Mouse (Mus musculus) neural tube, embryonic 11.5 days (tissue): Measurements from ENCODE around the gene Zfp715. TPM values are rescaled to one million over a fixed set of nuclear protein-coding genes. Genes with fewer than 3 reads are reported as not detected.

ENCODE experiments used
- ATAC-seq: fragments of 200-750 bp; cut with Nextera tagmentation; 2 replicates; pipeline ENCODE4 v1.8.0; 2017; ENCODE audit warnings: moderate number of reproducible peaks, mild to moderate bottlenecking, moderate TSS enrichment, moderate library complexity; ENCODE audit not compliant: insufficient read depth, low FRiP score, low TSS enrichment
- DNase-seq: peaks from one replicate; pipeline ENCODE4 v3.0.0-alpha.2; 2015; ENCODE audit warnings: low spot score
- H3K27ac ChIP-seq: fragments of 300-500 bp; sonication (generic); 2 replicates; pipeline ENCODE4 v1.5.1; 2014; ENCODE audit warnings: low read depth, mild to moderate bottlenecking, low read length
- H3K27me3 ChIP-seq: fragments of 300-500 bp; sonication (generic); 2 replicates; pipeline ENCODE4 v1.6.1; 2014; ENCODE audit warnings: mild to moderate bottlenecking, low read length, mixed read lengths; ENCODE audit not compliant: control insufficient read depth, insufficient read depth
- H3K36me3 ChIP-seq: fragments of 300-500 bp; sonication (generic); 2 replicates; pipeline ENCODE4 v1.6.1; 2014; ENCODE audit warnings: mild to moderate bottlenecking, low read length, moderate library complexity, mixed read lengths; ENCODE audit not compliant: control insufficient read depth, insufficient read depth
- H3K4me1 ChIP-seq: fragments of 300-500 bp; sonication (generic); 2 replicates; pipeline ENCODE4 v1.6.1; 2014; ENCODE audit warnings: low read length, mixed read lengths; ENCODE audit not compliant: control insufficient read depth, insufficient read depth
- H3K4me2 ChIP-seq: fragments of 300-500 bp; sonication (generic); 2 replicates; pipeline ENCODE4 v1.6.1; 2014; ENCODE audit warnings: low read depth, mild to moderate bottlenecking, moderate library complexity
- H3K4me3 ChIP-seq: fragments of 300-500 bp; sonication (generic); 2 replicates; pipeline ENCODE4 v1.5.1; 2014; ENCODE audit warnings: low read depth, low read length
- H3K9ac ChIP-seq: fragments of 300-500 bp; sonication (generic); 2 replicates; pipeline ENCODE4 v1.6.1; 2014; ENCODE audit warnings: mild to moderate bottlenecking, low read length
- H3K9me3 ChIP-seq: fragments of 300-500 bp; sonication (generic); 2 replicates; pipeline ENCODE4 v1.6.1; 2016; ENCODE audit warnings: low read length; ENCODE audit not compliant: control insufficient read depth
- WGBS: fragments of 180-500 bp; shearing (Covaris S2); extraction: QIAGEN DNeasy Blood & Tissue Kit; methylation state at CpG from one replicate; pipeline ENCODE4 v1.1.7; 2014; 5-methylcytosine and 5-hydroxymethylcytosine counted together
- polyA plus RNA-seq: library from polyadenylated mRNA; unstranded; fragments of >200 nt; fragmentation: Nextera tagmentation; extraction: Ambion mirVana; gene quantifications from 2 replicates; pipeline ENCODE4 v1.2.1, GENCODE M21; 2014

The Zfp715 gene
- polyA plus RNA-seq, result 16.6 and 17.3 TPM in 2 replicates

GRCm38 (mm10) chr7:43313013-43313428 lies at the start of gene Zfp715:
Gene Zfp715 (minus strand): TSS chr7:43313294.
- peak within 1 kb of the TSS; percentile 80 for H3K4me2 ChIP-seq
- peak; percentile 88 for DNase-seq

DNA sequence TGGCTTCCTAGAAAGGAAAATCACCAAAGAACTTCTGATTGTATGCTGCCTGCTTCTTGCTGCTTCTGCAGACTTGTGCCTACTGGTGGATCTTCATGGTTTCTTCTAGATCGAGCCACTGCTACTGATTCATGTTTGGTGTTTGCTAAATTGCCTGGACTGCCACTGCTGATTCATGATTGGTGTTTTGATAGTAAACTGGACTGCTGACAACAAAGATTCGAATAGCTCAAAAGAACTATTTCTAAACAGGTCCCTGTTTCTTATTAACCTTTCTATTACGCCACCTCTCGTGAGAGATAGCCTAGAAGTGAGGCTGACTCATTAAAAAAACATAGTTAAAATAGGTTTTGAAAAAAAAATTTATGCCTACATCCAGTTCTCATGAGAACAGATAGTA lies 48.9 kb upstream of the Zfp715 start:
- no peaks in the 10 kb centered on the region for H3K36me3 ChIP-seq
- no peaks in the 10 kb centered on the region for H3K4me1 ChIP-seq
- WGBS, result 77% methylated on average over 4 of the region's 4 CpGs
- no peak overlapping the region for H3K4me2 ChIP-seq
- DNase-seq, result no peak
- no peak overlapping the region for H3K4me3 ChIP-seq
- H3K27me3 ChIP-seq, result no peaks in the 10 kb centered on the region
- ATAC-seq, result no peak
- no peak overlapping the region for H3K27ac ChIP-seq
- no peak overlapping the region for H3K9ac ChIP-seq
- H3K9me3 ChIP-seq, result no peaks in the 10 kb centered on the region

More at GRCm38 (mm10) chr7:43313013-43313428, at the start of gene Zfp715:
- Histone ChIP-seq H3K4me1 (peaks cover 3% of the 10 kb centered on the region; the same call in 1 of the 2 replicates), H3K27me3 (no peaks in the 10 kb centered on the region), H3K9me3 (no peaks in the 10 kb centered on the region), H3K36me3 (no peaks in the 10 kb centered on the region; the same call in 1 of the 2 replicates), H3K9ac (peak within 1 kb of the TSS; percentile 79), H3K4me3 (peak within 1 kb of the TSS; percentile 82), H3K27ac (peak within 1 kb of the TSS; percentile 60)
- 0% methylated on average over 33 of the region's 33 CpGs for WGBS
- peak; percentile 93 for ATAC-seq

DNA sequence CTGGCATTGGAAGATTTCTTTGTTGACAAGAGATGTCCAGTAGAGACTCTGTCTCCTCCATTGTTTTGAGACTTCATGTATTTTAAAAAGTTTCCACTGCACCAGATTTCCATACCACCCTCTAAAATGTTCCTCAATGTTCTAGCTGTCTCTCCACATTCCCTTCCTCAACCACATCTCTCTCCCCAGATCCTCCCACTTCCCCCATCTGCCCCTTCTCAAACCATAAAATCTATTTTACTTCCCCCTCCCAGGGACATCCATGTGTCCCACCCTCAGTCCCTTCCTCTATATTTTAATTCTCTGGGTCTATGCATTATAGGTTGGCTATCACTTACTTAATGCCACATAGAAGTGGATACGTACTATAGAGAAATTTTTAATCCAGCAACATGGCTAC lies 48.3 kb upstream of the Zfp715 start:
- no peak overlapping the region for H3K4me2 ChIP-seq

DNA sequence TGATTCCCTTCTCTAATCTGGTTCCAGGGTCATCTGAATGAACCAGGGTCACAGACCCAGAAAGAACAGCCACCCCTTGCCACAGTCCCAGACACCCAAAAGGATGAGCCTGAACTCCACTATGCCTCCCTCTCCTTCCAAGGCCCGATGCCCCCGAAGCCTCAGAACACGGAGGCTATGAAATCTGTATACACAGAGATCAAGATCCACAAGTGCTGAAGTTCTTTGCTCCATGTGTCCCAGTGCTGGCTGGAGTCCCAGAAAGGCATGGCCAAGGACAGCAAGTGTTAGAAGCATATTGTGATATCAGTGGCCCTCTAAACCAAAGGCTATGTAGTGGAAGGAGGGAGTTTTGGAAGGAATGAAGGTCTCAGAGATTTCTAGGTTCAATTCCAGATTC lies 45.5 kb upstream of the Zfp715 start:
- H3K9ac ChIP-seq, result no peak overlapping the region
- no peaks in the 10 kb centered on the region for H3K9me3 ChIP-seq
- DNase-seq, result no peak
- ATAC-seq, result no peak
- H3K27me3 ChIP-seq, result no peaks in the 10 kb centered on the region
- peaks cover 3% of the 10 kb centered on the region; the same call in 1 of the 2 replicates for H3K4me1 ChIP-seq
- 81% methylated on average over 3 of the region's 3 CpGs for WGBS
- H3K36me3 ChIP-seq, result no peaks in the 10 kb centered on the region
- no peak overlapping the region for H3K4me2 ChIP-seq
- no peak overlapping the region for H3K4me3 ChIP-seq
- no peak overlapping the region for H3K27ac ChIP-seq

More for the DNA sequence above, 48.3 kb upstream of the Zfp715 start:
- no peaks in the 10 kb centered on the region for H3K4me1 ChIP-seq
- H3K9ac ChIP-seq, result no peak overlapping the region
- ATAC-seq (no peak), DNase-seq (no peak)
- no peak overlapping the region for H3K4me3 ChIP-seq
- no peak overlapping the region for H3K27ac ChIP-seq
- no peaks in the 10 kb centered on the region for H3K36me3 ChIP-seq
- H3K9me3 ChIP-seq, result no peaks in the 10 kb centered on the region
- no peaks in the 10 kb centered on the region for H3K27me3 ChIP-seq
- WGBS, result 92% methylated on average over 1 of the region's 1 CpGs

- DNase-seq (peak; percentile 20), ATAC-seq (no peak; the same call in 1 of the 2 replicates)
- Histone ChIP-seq H3K4me3 (no peak overlapping the region), H3K27ac (no peak overlapping the region), H3K4me1 (peaks cover 3% of the 10 kb centered on the region; the same call in 1 of the 2 replicates), H3K27me3 (no peaks in the 10 kb centered on the region), H3K9me3 (no peaks in the 10 kb centered on the region), H3K36me3 (no peaks in the 10 kb centered on the region), H3K4me2 (no peak overlapping the region), H3K9ac (no peak overlapping the region)
- WGBS, result 14% methylated on average over 12 of the region's 12 CpGs
These were observed 42.1 kb upstream of the Zfp715 start for GRCm38 (mm10) chr7:43354893-43355835.

- Histone ChIP-seq H3K4me3 (no peak overlapping the region), H3K9me3 (no peaks in the 10 kb centered on the region), H3K27me3 (no peaks in the 10 kb centered on the region), H3K4me1 (peaks cover 3% of the 10 kb centered on the region; the same call in 1 of the 2 replicates), H3K36me3 (no peaks in the 10 kb centered on the region), H3K9ac (no peak overlapping the region), H3K4me2 (no peak overlapping the region), H3K27ac (no peak overlapping the region)
- DNase-seq (no peak), ATAC-seq (no peak)
- 85% methylated on average over 4 of the region's 4 CpGs for WGBS
These were observed 40.7 kb upstream of the Zfp715 start for GRCm38 (mm10) chr7:43353758-43354157.

- H3K4me2 ChIP-seq, result no peak overlapping the region
- peaks cover 3% of the 10 kb centered on the region; the same call in 1 of the 2 replicates for H3K4me1 ChIP-seq
- H3K27ac ChIP-seq, result no peak overlapping the region
- DNase-seq (no peak), ATAC-seq (no peak)
- H3K4me3 ChIP-seq, result no peak overlapping the region
- no peaks in the 10 kb centered on the region for H3K27me3 ChIP-seq
- 77% methylated on average over 4 of the region's 4 CpGs for WGBS
- no peaks in the 10 kb centered on the region for H3K36me3 ChIP-seq
- H3K9me3 ChIP-seq, result no peaks in the 10 kb centered on the region
- H3K9ac ChIP-seq, result no peak overlapping the region
These were observed 40.0 kb upstream of the Zfp715 start for GRCm38 (mm10) chr7:43353118-43353517.

GRCm38 (mm10) chr7:43351154-43351553 lies 38.1 kb upstream of the Zfp715 start, which contains the start of gene Siglecf:
Gene Siglecf (plus strand): TSS chr7:43351341.
- Histone ChIP-seq H3K36me3 (no peaks in the 10 kb centered on the region), H3K9ac (no peak within 1 kb of the TSS), H3K4me2 (no peak within 1 kb of the TSS), H3K9me3 (no peaks in the 10 kb centered on the region), H3K27ac (no peak within 1 kb of the TSS), H3K4me1 (peaks cover 3% of the 10 kb centered on the region; the same call in 1 of the 2 replicates), H3K4me3 (no peak within 1 kb of the TSS), H3K27me3 (no peaks in the 10 kb centered on the region)
- DNase-seq (no peak), ATAC-seq (no peak)
- 67% methylated on average over 3 of the region's 3 CpGs for WGBS
